Mouse (Mus musculus) ES-E14 (cell line): ENCODE measurements around the gene Nup160.

ENCODE experiments used
- MAFK ChIP-seq: IDR thresholded peaks from 2 replicates; pipeline ENCODE4 v1.6.1; 2014; ENCODE audit warnings: mild to moderate bottlenecking, low read depth, low read length, inconsistent platforms; ENCODE audit not compliant: insufficient read depth
- ZC3H11A ChIP-seq: IDR thresholded peaks from 2 replicates; pipeline ENCODE4 v1.6.1; 2012; ENCODE audit warnings: low read depth, mild to moderate bottlenecking, inconsistent platforms, low read length, borderline replicate concordance
- ZNF384 ChIP-seq: IDR thresholded peaks from 2 replicates; pipeline ENCODE4 v1.6.1; 2012; ENCODE audit warnings: low read depth, low read length, inconsistent platforms

DNA sequence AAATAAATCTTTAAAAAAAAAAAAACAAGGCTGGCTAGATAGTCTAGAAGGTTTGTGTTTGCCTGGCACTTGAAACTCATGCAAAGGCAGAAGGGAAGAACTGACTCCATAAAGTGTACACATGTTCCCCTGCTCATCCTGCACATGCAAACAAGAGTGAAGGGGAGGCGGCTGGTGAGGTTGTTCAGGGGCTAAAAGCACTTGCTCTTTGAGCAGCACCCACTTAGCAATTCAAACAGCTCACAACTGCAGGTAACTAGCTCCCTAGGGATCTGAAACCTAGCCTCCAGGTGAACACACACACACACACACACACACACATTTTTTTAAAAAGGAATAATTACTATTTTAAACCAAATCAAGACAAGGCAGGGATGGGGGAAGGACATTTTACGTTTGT is 104.9 kb downstream of the Nup160 start:
- no peak for TF ChIP-seq ZC3H11A
- no peak for TF ChIP-seq ZNF384
- TF ChIP-seq MAFK = no peak
